ENCODE assay signal across 9 mouse cellular contexts in genomic region chrX:6172823-6173640, GRCm38 (mm10). TPM values are rescaled to one million over a fixed set of nuclear protein-coding genes. Genes with fewer than 3 reads are reported as not detected.
DNase-seq lines count a peak whose midpoint lies in the region; ATAC-seq and TF ChIP-seq lines count a peak whose summit lies in the region.
"Not testable (repeated sequence)": the region's sequence is repeated elsewhere in the genome, so short reads cannot be mapped to it uniquely, and the experiment has no call there.
"Had no signal": no experiment of that assay in that cellular context is flagged by ENCODE, and none has a peak within 500 bp of the region (broad histone marks: within the 10 kb centered on the region; RNA-seq: fewer than 3 reads in every experiment).

Gene Nudt10 (minus strand): TSS chrX:6173015.

- H3K36me3 ChIP-seq in embryonic facial prominence, embryonic 14.5 days (ENCODE audit: control insufficient read depth, insufficient read depth, low read length); heart, embryonic 10.5 days; hindbrain, postnatal 0 days (ENCODE audit: insufficient read depth, low read length); limb, embryonic 13.5 days; midbrain, embryonic 12.5 days; stomach, embryonic 14.5 days (ENCODE audit: control insufficient read depth, insufficient read depth, low read length): not testable (repeated sequence)

- H3K4me1 ChIP-seq in embryonic facial prominence, embryonic 14.5 days (ENCODE audit: control insufficient read depth, insufficient read depth, low read length); heart, embryonic 10.5 days; hindbrain, postnatal 0 days (ENCODE audit: insufficient read depth, low read length); limb, embryonic 13.5 days; midbrain, embryonic 12.5 days; stomach, embryonic 14.5 days (ENCODE audit: control insufficient read depth, insufficient read depth, low read length): not testable (repeated sequence)

- not testable (repeated sequence) for H3K9ac ChIP-seq in embryonic facial prominence, embryonic 14.5 days (ENCODE audit: low read depth, low read length); hindbrain, postnatal 0 days (replicated peaks; ENCODE audit: low read length); limb, embryonic 13.5 days; midbrain, embryonic 12.5 days (replicated peaks); stomach, embryonic 14.5 days (replicated peaks; ENCODE audit: low read depth, low read length)

- H3K9me3 ChIP-seq in embryonic facial prominence, embryonic 14.5 days (ENCODE audit: control insufficient read depth, low read length); heart, embryonic 10.5 days; hindbrain, postnatal 0 days (ENCODE audit: low read length); limb, embryonic 13.5 days; midbrain, embryonic 12.5 days; stomach, embryonic 14.5 days (ENCODE audit: control insufficient read depth, low read depth, low read length): not testable (repeated sequence)

- peak within 1 kb of the TSS; percentile 44 for H3K4me2 ChIP-seq in embryonic facial prominence, embryonic 14.5 days (ENCODE audit: low read depth, low read length)
- peak within 1 kb of the TSS; percentile 53 for H3K4me2 ChIP-seq in hindbrain, postnatal 0 days (ENCODE audit: low read depth, low read length)
- H3K4me2 ChIP-seq in limb, embryonic 13.5 days (replicated peaks): peak within 1 kb of the TSS; percentile 53
- peak within 1 kb of the TSS; percentile 37 for H3K4me2 ChIP-seq in midbrain, embryonic 12.5 days (replicated peaks)
- H3K4me2 ChIP-seq in stomach, embryonic 14.5 days (replicated peaks; ENCODE audit: low read depth, low read length): peak within 1 kb of the TSS; percentile 28; the same call in 1 of the 2 replicates

- peak; percentile 94 for ATAC-seq in embryonic facial prominence, embryonic 14.5 days (ENCODE audit: low read depth)
- peak; percentile 94 for ATAC-seq in hindbrain, postnatal 0 days
- peak; percentile 86 for ATAC-seq in limb, embryonic 13.5 days (ENCODE audit: low FRiP score, low read depth)
- peak; percentile 90 for ATAC-seq in midbrain, embryonic 12.5 days (ENCODE audit: low FRiP score, low read depth)
- peak; percentile 84 for ATAC-seq in stomach, embryonic 14.5 days (ENCODE audit: insufficient number of reproducible peaks, insufficient read depth, low FRiP score, low read depth)

- H3K27ac ChIP-seq in embryonic facial prominence, embryonic 14.5 days (replicated peaks; ENCODE audit: low read depth, low read length); heart, embryonic 10.5 days; hindbrain, postnatal 0 days; limb, embryonic 13.5 days; stomach, embryonic 14.5 days (ENCODE audit: low read length): not testable (repeated sequence)
- peak within 1 kb of the TSS; percentile 78 for H3K27ac ChIP-seq in midbrain, embryonic 12.5 days (replicated peaks)

- not testable (repeated sequence) for H3K27me3 ChIP-seq in embryonic facial prominence, embryonic 14.5 days (replicated peaks; ENCODE audit: control insufficient read depth, insufficient read depth, low read length); heart, embryonic 10.5 days (ENCODE audit: insufficient read depth, poor library complexity, severe bottlenecking); hindbrain, postnatal 0 days (ENCODE audit: insufficient read depth, low read length); limb, embryonic 13.5 days; midbrain, embryonic 12.5 days; stomach, embryonic 14.5 days (ENCODE audit: control insufficient read depth, insufficient read depth, low read length)

- DNase-seq in adrenal gland, postnatal 10 days: peak; percentile 7
- not testable (repeated sequence) for DNase-seq in embryonic facial prominence, embryonic 14.5 days (ENCODE audit: low spot score); heart, embryonic 10.5 days (ENCODE audit: low spot score); hindbrain, postnatal 0 days (ENCODE audit: low spot score); layer of hippocampus, adult 8-10 months (ENCODE audit: low spot score in 2 of 2)

- TF ChIP-seq CTCF in hindbrain, postnatal 0 days (IDR thresholded peaks at IDR 0.05; ENCODE audit: low read depth): not testable (repeated sequence)

- no CpG with 5 or more reads among the region's 116 CpGs for WGBS in embryonic facial prominence, embryonic 14.5 days
- WGBS in heart, embryonic 10.5 days: 17% methylated on average over 14 of the region's 116 CpGs
- WGBS in hindbrain, postnatal 0 days: no CpG with 5 or more reads among the region's 116 CpGs
- WGBS in limb, embryonic 13.5 days: 5% methylated on average over 11 of the region's 116 CpGs
- WGBS in midbrain, embryonic 12.5 days: 37% methylated on average over 6 of the region's 116 CpGs
- 11% methylated on average over 7 of the region's 116 CpGs for WGBS in stomach, embryonic 14.5 days

- H3K4me3 ChIP-seq in embryonic facial prominence, embryonic 14.5 days (ENCODE audit: low read depth, low read length): peak within 1 kb of the TSS; percentile 28
- H3K4me3 ChIP-seq in heart, embryonic 10.5 days: peak within 1 kb of the TSS; percentile 42
- H3K4me3 ChIP-seq in hindbrain, postnatal 0 days (ENCODE audit: low read length): peak within 1 kb of the TSS; percentile 33
- peak within 1 kb of the TSS; percentile 35 for H3K4me3 ChIP-seq in limb, embryonic 13.5 days
- H3K4me3 ChIP-seq in midbrain, embryonic 12.5 days: peak within 1 kb of the TSS; percentile 40
- not testable (repeated sequence) for H3K4me3 ChIP-seq in stomach, embryonic 14.5 days (ENCODE audit: low read depth, low read length)

RNA-seq across cellular contexts. Expression of gene Nudt10, which starts in this region (rescaled TPM):
- 1 to 10 TPM; 5.0 to 6.8 TPM for total RNA-seq in adrenal gland, postnatal 10 days (2021)
- 4.8 and 6.8 TPM in 2 replicates for polyA plus RNA-seq in embryonic facial prominence, embryonic 14.5 days (2014; fragmentation: Nextera tagmentation; extraction: Ambion mirVana)
- 5.7 and 6.0 TPM in 2 replicates for polyA plus RNA-seq in heart, embryonic 10.5 days (2016; fragmentation: Nextera tagmentation; extraction: Ambion mirVana)
- 38.8 and 47.3 TPM in 2 replicates for total RNA-seq in hindbrain, postnatal 0 days (2014; rRNA removed)
- 32.8 and 33.5 TPM in 2 replicates for polyA plus RNA-seq in hindbrain, postnatal 0 days (2015; fragmentation: Nextera tagmentation; extraction: Ambion mirVana)
- total RNA-seq in layer of hippocampus, adult 8-10 months (2022): 10 to 100 TPM; 25.3 to 33.8 (median 27.9) TPM
- polyA plus RNA-seq in limb, embryonic 13.5 days (2015; fragmentation: Nextera tagmentation; extraction: Ambion mirVana): 5.0 and 7.3 TPM in 2 replicates
- 32.1 and 35.3 TPM in 2 replicates for polyA plus RNA-seq in midbrain, embryonic 12.5 days (2016; fragmentation: Nextera tagmentation; extraction: Ambion mirVana)
- 6.5 and 7.7 TPM in 2 replicates for polyA plus RNA-seq in stomach, embryonic 14.5 days (2014; fragmentation: Nextera tagmentation; extraction: Ambion mirVana)
- polyA plus RNA-seq: inflammation-experienced regulatory T-cells, adult 6 months had no signal
